Mouse (Mus musculus): ENCODE measurements around the gene Prtn3.
A peak's percentile ranks its signal among the peaks of the same experiment; 100 is the strongest.

Prtn3 gene

DNA sequence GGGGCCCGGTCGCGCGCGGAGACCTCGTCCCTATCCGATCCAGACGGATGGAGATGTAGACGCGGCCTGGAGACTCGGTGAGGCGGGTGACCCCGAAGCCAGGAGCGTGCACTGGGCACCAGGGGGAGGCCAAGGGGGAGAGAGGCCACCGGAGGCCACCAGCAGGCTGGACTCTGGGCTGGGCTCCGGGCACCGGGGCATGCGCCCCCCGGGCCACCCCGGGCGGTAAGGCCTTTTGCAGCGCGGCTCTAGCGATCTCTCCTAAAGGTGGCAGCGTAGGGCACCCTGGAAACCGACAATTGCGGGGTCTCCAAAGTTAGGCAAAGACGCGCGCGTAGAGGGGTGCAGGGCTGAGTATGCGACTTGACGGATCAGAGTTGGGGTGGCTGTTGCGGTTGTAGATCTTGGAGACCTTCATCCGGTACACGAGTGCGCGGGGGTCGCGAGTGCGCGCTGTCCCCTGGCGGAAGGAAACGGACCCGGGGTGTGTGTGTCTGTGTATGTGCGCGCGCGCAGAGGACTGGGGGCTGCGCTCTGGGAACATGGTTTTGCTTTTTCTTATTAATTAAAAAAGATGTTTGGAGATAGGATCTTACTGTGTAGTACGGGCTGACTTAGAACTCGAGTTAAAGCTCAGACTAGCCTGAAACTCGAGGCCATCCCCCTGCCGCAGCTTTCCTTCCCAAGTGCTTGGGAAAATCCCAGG lies 53.2 kb downstream of the Prtn3 start:
- peak; percentile 33 to 58 for DNase-seq (ENCODE audit: low spot score in 2 of 2)

DNA sequence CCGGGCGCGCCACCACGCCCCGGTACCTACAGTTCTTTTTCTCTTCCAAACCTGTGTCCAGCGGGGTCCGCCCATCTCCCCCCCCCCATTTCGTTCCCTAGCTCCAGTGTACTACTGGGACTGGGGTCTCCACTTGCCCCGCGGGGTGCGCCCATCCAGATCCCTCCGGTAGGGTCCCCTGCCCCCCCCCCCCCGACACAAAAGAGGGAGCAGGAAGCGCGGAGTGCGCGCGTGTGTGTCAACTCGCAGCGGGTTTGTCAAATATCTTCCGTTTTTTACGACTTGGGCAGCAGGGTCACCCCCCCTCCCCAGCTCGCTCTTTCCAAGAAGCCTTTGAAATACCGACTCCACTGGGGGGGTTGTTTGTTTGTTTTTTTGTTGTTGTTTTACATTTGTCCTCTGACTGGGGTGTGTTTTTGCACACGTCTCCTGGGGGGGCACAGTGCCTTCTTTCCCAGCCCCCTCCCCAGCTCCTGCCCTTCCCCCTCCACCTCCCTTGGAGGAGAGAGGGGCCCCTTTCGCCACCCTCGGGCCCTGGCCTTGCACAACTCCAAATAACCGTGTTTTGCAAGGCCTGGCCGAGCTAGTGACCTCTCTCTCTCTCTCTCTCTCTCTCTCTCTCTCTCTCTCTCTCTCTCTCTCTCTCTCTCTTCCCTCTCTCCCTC lies 53.9 kb downstream of the Prtn3 start:
- DNase-seq (ENCODE audit: low spot score in 2 of 2): no peak

DNA sequence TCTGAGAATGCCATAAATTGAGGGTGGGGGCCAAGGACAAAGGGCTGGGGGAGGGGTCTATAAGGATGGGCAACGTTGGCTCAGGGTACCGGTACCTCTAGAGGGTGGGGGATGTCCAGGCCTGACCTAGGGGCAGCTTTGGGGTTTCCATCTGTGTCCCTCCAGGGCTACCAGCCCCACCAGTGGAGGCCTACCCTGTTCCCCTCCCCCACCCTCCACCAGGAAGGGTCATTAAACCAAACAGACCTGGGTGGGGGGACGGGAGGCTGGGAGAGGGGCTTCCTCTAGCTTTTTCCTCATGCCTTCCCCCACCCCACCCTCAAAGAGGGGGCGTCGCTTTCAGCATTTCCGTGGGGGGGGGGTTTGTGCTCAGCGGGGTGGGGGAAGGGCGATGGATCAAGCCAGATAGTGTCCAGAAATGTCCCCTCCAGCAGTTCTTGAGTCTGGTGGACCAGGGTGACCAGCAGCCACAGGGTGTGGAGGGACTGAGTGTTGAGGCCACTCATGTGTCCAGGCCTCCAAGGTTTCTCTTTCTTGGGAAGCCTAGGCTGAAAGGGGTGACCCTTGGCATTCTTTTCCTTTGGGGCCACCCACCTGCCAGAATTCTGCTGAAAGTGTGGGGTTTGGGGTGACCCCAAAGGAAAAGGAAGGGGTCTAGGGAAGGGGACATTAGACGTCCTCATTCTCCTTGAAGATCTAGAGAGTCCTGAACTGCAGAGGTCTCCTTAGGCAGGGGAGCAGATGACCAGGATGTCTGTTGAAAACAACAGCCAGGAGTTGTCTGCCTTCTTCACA lies 54.8 kb downstream of the Prtn3 start:
- no peak for DNase-seq (ENCODE audit: low spot score in 2 of 2)

DNA sequence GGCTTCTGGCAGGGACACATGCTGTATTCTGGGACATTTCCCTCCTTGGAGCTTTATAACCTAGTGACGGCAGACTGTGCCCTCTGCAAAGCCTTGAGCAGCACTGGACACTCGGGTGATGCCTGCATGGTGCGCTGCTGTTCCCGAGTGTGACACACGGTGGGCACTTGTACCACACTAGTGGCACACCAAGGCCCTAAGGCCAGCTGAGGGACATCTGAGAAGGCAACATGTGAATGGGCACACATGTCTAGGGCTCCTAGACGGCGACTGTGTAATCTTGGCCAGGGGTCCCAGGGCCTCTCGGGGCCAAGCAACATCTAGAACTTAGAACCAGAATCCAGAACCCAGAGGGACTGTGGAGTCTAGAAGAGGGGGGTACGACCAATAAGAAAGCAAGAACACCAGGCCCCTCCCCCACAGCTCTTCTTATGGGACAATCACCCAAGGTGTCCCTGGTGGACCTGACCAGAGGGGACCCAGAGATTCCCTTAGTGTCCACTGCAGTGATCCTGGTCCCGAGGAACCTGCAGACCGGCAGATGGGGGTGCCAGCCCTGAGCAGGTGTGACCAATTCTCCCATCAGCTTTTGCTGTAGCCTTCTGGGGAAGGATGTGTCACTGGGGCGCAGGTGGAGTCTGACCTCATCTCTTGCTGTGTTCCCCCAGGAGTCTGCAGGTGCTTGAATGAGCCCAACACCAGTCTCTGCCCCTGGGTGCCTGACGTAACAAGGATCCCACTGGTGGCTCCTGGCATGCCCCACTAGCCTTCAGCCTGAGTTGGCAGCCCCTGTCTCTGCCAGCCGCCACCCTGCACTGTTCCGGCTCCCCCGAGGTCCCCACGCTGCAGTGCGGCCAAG lies 55.9 kb downstream of the Prtn3 start:
- no peak for DNase-seq (ENCODE audit: low spot score in 2 of 2)

DNA sequence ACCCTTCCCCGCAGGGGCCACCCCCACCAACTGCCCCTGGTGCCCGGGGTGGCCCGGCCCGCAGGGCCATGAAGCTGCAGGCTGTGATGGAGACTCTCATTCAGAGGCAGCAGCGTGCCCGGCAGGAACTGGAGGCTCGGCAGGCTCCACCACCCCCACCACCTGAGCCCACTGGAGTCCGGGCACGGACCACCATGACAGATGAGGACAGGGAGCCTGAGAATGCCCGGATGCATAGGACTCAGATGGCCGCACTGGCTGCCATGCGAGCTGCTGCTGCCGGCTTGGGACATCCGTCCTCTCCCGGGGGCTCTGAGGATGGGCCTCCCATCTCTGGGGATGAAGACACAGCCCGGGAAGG lies 56.5 kb downstream of the Prtn3 start:
- no peak for DNase-seq (ENCODE audit: low spot score in 2 of 2)

DNA sequence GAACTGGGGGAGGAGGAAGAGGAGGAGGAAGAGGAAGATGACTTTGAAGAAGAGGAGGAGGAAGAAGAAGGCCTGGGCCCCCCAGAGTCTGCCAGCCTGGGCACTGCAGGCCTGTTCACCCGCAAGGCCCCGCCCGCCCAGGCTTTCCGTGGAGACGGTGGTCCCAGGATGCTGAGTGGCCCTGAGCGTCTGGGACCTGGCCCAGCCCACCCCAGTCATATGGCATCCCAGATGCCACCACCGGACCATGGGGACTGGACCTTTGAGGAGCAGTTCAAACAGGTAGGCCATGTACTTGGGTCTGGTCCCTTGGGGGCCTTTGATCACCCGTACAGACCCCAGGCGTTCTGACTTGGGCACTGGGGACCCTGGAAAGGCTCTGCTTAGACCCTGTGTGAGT lies 57.5 kb downstream of the Prtn3 start:
- DNase-seq (ENCODE audit: low spot score in 2 of 2): no peak

DNA sequence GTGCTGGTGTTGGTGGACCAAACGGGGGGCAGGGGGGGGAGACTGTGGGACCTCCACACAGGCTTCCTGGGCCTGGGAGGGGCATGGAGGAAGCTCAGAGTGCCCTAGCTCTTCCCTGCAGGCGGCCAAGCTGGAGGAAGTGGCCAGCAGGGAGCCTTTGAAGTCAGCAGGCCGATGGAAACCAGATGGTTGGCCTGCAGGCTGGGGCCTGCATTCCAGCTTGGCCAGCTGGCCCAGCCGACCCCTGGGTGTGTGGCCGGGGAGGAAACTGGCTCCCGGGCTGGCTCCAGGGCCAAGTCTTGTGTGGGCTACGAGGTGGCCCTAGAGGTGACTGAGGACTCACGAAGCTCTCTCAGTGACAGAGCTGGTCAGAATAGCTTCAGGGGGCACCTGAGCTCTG lies 58.5 kb downstream of the Prtn3 start:
- no peak for DNase-seq (ENCODE audit: low spot score in 2 of 2)
